Mouse (Mus musculus) layer of hippocampus, adult 2 months (tissue): ENCODE results near the gene Hapln4. TPM values are rescaled to one million over a fixed set of nuclear protein-coding genes. Genes with fewer than 3 reads are reported as not detected.
"Not testable (repeated sequence)": the region's sequence is repeated elsewhere in the genome, so short reads cannot be mapped to it uniquely, and the experiment has no call there.

ENCODE experiments used
- DNase-seq, 2 experiments: peaks; one replicate each; pipeline ENCODE4 v3.0.0; 2022; ENCODE audit warnings: low spot score in 2 of 2
- H3K27ac ChIP-seq: fragments of 200-600 bp; 2 replicates; pipeline ENCODE4 v1.8.1; 2022
- H3K4me3 ChIP-seq: fragments of 200-600 bp; 2 replicates; pipeline ENCODE4 v1.8.1; 2022; ENCODE audit warnings: mild to moderate bottlenecking
- CTCF ChIP-seq: fragments of 200-600 bp; conservative IDR thresholded peaks from 2 replicates; pipeline ENCODE4 v1.8.1; 2022; ENCODE audit warnings: antibody characterized with exemption, mild to moderate bottlenecking, moderate library complexity
- long read RNA-seq, 2 experiments: library from polyadenylated mRNA; stranded (forward); transcript quantifications; one replicate each; pipeline ENCODE4 v2.0.0; 2021; ENCODE audit warnings: borderline mapping rate in 2 of 2
- total RNA-seq, 2 experiments: library from RNA; stranded (reverse); gene quantifications; 2 replicates each; pipeline ENCODE4 v1.2.3; 2021

Hapln4 gene
- total RNA-seq, result 10 to 100 TPM; 89.0 to 99.7 TPM
- long read RNA-seq, experiment 1, transcript Hapln4-201 (5 exons, 3,648 nt), result major isoform, 94 of 129 reads
- long read RNA-seq, experiment 1, partial matches to known transcripts, result 25 of 129 reads
- long read RNA-seq, experiment 1, other reads (novel, unspliced or antisense), result 10 of 129 reads
- long read RNA-seq, experiment 2, transcript Hapln4-201 (5 exons, 3,648 nt), result major isoform, 143 of 181 reads
- long read RNA-seq, experiment 2, partial matches to known transcripts, result 35 of 181 reads
- long read RNA-seq, experiment 2, other reads (novel, unspliced or antisense), result 3 of 181 reads

DNA sequence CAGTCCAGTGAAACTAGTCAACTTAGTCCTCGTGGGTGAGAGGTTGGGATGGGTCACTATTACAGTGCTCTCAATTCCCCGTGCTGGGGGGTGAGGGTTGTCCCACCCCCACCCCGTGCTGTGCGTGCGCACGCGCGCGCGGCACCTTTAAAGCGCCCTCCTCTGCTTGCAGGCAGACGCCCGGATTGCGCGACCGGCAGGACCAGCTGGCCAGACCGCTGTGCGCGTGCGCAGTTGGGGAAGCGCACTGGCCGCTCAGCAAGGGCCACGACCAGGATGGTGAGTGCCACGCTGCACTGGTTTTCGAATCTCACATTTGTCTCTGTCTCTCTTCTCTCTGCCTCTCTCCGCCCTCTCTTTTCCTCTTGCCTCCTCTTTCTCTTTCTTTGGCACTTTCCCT is at the start of gene Hapln4:
Gene Hapln4, plus strand, starts transcription at position 173 of the 400 bp plus-strand sequence.
- H3K27ac ChIP-seq, result peak within 1 kb of the TSS; percentile 18; the same call in 1 of the 2 replicates
- H3K4me3 ChIP-seq, result peak within 1 kb of the TSS; percentile 56
- 0 out of 2 replicates have a peak, but pooled peaks have one; percentile 10 for TF ChIP-seq CTCF
- peak; percentile 47 to 53 for DNase-seq

DNA sequence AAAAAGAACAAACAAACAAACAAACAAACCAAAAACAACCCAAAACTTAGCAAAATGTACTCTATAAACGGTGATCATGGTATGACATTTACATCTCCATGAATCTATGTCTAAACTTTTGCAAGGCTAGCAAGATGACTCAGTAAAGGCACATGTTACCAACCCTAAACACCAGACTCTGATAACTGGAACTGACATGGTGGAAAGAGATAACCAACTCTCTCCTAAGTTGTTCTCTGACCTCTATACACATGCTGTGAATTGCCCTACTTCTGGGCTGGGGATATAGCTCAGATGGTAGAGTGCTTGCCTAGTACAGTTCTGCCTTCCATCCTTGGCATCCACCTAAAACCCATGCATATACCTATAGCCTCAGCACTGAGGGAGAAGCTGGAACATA is 45.3 kb upstream of the Hapln4 start:
- no peak overlapping the region for H3K27ac ChIP-seq
- no peak for DNase-seq
- no peak for TF ChIP-seq CTCF
- no peak overlapping the region for H3K4me3 ChIP-seq

DNA sequence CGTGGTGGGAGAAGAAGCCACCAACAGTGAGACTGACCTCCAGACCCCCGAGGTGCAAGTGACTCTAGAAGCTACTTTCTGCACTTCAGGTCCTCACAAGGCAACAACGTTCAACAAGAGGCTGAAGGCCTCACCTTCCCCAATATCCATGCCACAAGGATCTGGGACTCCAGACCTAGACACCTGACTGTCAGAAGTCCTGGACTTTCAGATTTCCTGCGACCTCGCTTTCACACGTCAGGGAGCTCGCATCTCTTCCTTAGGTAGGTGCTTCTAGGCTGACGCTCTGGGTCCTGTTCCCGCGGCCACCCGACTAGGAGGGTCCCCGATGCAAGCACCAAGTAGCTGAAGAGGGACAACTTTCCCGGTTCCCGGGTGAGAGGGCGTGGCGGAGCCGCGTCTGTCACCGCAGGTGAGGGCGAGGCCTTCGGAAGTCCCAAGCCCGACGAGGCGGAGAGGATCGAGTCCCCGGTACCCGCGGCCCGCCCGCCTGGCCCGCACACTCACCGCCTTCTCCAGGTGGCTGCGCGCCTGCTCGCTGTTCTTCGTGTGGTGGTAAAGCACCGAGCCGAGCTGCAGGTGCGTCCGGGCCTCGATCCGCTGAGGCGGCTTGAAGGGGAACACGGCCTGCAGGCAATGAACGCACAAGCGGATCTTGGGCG is 41.2 kb upstream of the Hapln4 start:
- peak overlapping the region; percentile 75 for H3K4me3 ChIP-seq
- peak overlapping the region; percentile 100 for H3K27ac ChIP-seq
- no peak for TF ChIP-seq CTCF
- no peak for DNase-seq

DNA sequence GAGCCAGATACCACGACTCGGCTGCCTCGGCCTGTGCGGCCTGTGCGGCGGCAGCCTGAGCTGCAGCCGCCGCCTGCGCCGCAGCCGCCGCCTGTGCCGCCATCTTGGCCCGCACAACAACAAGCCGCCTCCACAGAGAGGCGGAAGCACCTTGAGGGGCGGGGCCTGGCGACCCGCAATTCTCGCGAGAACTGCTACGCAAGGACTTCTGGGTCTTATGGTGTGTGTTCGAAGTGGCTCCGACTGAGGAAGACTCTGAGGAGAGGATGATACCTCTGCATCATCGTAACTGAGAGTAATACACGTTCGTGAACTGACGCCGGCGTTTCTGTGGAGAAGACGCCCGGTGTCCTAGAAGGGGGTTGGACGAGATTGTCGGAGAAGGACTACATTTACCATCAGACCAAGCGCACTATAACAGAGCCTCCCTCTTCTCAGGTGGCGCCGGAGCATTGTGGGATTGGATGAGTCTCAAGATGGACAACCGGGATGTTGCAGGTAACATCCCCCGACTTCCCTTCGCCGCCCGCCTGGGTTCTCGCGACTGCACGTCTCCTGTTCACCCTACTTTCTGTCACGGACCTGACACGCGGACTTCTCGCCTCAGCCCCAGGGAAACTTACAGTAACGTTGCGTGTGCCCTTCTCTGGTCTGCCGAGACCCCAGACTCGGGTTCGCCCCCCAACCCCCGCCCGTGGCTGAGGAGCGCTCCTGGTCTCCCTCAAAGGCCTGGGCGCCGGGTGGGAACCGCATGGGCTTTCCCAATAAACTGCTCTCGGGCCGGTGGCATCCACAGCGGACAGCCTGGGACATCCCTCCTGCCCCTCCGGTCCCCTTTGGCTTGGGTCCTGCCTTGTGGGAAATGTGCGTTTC is 40.4 kb upstream of the Hapln4 start, which contains the start of the genes Mau2 and Sugp1:
Gene Mau2, minus strand, starts transcription at position 152 of the 873 bp plus-strand sequence.
Gene Sugp1, plus strand, starts transcription at position 231 of the 873 bp plus-strand sequence.
- DNase-seq, result peak; percentile 92 to 94
- TF ChIP-seq CTCF, result no peak
- Histone ChIP-seq H3K4me3 (peak within 1 kb of the TSS; percentile 75), H3K27ac (peak within 1 kb of the TSS; percentile 100)

DNA sequence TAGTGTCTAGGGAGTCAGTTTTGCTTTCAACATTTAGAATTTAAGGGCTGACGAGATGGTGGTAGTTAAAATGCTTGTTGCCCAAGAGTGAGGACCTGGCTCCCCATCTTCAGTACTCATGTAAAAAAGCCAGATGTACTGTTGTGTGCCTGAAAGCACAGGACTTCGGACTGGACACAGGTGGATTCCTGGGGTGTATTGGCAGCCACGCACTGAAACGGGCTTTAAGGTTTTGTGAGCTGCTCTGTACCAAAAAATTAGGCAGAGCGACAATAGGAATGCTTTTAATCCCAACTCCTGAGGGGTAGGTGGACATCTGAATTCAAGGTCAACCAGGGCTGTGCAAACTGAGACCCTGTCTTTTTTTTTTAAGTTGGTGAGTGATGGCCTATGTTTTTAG is 39.3 kb upstream of the Hapln4 start:
- Histone ChIP-seq H3K4me3 (peak overlapping the region; percentile 75), H3K27ac (no peak overlapping the region)
- no peak for DNase-seq
- TF ChIP-seq CTCF, result no peak

DNA sequence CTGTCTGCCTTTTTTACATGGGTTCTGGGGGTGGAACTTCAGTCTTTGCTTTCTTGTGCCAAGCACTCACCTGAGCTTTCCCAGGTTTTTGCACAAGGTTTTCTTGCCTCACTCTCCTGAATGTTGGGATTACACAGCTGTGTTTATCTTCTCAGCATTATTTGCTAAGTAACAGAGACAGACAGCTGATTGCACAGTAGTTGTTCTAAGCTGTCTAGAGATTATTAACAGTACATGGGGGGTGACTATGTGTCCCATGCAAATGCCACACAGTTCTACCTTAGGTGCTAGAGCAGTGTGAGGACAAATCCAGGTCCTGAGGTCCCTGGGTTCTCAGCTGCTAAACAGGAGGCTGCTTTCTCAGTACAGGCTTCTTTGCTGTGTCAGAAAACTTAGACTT is 33.6 kb upstream of the Hapln4 start:
- Histone ChIP-seq H3K27ac (no peak overlapping the region), H3K4me3 (no peak overlapping the region)
- no peak for DNase-seq
- no peak for TF ChIP-seq CTCF

DNA sequence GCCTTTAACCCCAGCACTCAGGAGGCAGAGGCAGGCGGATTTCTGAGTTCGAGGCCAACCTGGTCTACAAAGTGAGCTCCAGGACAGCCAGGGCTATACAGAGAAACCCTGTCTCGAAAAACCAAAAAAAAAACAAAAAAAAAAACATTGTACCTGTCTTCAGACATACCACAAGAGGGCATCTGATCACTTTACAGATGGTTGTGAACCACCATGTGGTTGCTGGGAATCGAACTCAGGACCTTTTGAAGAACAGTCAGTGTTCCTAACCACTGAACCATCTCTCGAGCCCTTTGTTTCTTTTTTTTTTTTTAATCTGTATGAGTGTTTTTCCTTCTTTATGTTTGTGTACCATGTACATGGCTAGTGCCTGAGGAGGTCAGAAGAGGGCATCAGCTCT is 32.8 kb upstream of the Hapln4 start:
- DNase-seq, H3K4me3 ChIP-seq, H3K27ac ChIP-seq: not testable (repeated sequence)
- TF ChIP-seq CTCF, result peak; percentile 24; the same call in 1 of the 2 replicates

DNA sequence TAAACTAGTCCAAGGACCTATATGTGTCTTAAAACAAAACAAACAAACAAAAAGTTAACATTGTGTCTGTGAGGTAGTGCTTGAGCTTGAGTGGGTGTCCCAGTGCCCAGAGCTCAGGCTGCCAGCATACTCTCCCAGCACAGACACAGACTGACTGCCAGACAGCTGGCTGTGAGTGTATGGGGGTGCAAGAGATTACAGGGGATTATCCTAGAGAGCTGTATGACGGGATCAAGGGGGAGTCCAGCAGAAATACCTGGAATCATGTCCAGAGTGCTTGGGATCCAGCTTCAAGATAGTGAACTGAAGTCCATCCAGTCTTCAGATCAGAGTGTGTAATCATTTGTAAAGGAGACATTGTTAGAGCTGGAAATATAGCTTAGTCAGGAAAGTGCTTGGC is 25.5 kb upstream of the Hapln4 start:
- TF ChIP-seq CTCF, result no peak
- Histone ChIP-seq H3K4me3 (no peak overlapping the region), H3K27ac (no peak overlapping the region)
- no peak for DNase-seq

DNA sequence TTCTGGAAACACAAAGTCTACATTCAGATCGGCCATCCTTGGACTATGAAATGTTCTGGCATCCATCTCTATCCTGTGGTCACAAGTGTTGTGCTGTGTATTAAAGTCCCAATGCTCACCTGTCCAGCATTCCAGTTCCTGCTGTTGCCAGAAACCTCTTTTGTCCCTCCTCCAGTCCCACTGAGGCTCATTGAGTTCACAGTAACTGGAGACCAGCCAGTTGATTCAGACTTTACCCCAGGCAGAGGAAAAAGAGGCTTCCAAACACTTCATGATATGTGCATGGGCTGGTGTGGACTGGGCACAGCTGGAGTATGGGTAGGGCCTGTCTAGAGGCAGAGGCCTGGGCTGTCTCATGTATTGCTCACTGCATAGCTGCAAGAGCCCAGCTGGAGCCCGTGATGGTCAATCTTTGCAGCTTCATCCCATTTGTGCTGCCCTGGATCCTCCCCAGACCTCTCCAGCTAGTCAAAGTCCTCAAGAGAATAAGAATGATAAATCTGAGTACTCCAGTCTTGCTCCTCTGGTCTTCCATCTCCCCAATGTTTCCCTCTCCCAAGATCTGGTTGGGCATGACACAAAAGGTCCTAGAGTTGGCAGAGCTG is 11.3 kb upstream of the Hapln4 start:
- Histone ChIP-seq H3K27ac (no peak overlapping the region), H3K4me3 (no peak overlapping the region)
- DNase-seq, result no peak
- TF ChIP-seq CTCF, result no peak

DNA sequence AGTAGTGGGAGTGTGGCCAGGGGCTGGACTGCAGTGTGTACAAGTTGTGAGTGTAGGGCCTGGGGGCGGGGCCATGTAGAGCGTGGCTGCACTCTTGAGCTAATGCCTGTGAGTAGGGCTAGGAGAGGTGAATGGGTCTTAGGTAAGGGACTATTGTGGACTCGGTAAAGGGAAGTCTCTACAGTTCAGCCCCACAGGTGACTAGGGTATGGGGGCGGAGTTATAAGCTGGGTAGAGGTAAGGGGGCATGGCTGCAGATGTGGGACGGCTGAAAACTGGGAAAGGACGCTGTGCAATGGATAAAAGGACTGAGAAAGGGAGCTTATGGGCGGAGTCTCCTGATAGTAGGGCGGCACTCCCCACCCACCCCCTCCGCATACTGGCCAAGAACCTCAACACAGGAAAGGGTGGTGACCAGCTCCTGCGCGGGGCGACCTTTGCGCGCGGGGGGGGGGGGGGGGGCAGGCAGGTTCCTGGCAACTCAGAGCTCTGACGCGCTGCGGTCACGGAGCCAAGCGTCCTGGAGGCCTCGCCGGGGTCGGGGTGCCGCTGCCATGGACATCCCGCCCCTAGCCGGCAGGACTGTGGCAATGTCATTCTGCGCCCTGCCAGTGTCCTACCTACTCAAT is 10.7 kb upstream of the Hapln4 start, which contains the start of gene Tm6sf2:
Gene Tm6sf2, plus strand, starts transcription at position 484 of the 629 bp plus-strand sequence.
- no peak for DNase-seq
- TF ChIP-seq CTCF, result no peak
- Histone ChIP-seq H3K27ac (no peak within 1 kb of the TSS), H3K4me3 (no peak within 1 kb of the TSS; the same call in 1 of the 2 replicates)

DNA sequence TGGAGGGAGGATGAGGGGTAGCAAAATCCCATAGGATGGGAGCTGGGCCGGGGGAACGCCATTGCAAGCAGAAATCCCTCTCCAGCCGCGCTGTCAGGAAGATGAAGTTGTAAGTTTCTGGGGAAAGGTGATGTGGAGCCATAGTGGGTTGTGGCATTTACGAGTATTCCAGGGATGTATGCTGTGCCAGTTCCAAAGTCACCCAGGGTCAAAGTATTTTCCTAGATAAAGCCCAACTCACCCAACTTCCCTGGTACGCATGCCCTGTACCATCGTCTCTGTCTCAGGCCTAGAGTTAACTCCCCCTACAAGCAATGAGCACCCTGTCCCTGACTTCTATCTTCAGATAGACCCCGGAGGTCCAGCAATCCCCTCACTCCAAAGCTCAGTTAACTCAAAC is 10.1 kb upstream of the Hapln4 start:
- no peak for DNase-seq
- Histone ChIP-seq H3K27ac (no peak overlapping the region), H3K4me3 (no peak overlapping the region)
- TF ChIP-seq CTCF, result no peak

DNA sequence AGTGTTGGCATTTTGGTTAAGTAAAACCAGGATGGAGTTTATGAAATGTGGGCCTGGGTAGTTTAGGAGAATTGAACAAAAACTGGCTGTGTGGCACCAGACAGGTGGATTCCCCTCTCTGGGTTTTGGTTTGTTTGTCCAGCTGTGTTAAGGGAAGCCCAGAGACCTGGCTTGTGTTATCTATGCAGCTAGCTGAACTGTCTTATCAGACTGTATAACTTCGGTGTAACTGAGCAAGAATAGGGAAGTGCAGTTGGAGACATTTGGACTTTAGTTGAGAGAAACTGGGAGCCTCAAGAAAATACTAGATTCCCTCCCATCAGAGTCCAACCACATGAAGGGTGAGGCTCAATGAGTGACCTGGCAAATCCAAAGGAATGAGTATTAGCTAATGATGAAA is 9.6 kb upstream of the Hapln4 start:
- Histone ChIP-seq H3K27ac (no peak overlapping the region), H3K4me3 (no peak overlapping the region)
- no peak for TF ChIP-seq CTCF
- no peak for DNase-seq
